Mouse (Mus musculus) naive thymus-derived CD4-positive, alpha-beta T cell, adult 2 months (primary cell): ENCODE measurements around the gene Dnah7a.
"Not testable (repeated sequence)": the region's sequence is repeated elsewhere in the genome, so short reads cannot be mapped to it uniquely, and the experiment has no call there.

ENCODE experiments used
- DNase-seq: peaks from one replicate; pipeline ENCODE4 v3.0.0-alpha.2; 2011; ENCODE audit warnings: low read depth

Dnah7a gene

DNA sequence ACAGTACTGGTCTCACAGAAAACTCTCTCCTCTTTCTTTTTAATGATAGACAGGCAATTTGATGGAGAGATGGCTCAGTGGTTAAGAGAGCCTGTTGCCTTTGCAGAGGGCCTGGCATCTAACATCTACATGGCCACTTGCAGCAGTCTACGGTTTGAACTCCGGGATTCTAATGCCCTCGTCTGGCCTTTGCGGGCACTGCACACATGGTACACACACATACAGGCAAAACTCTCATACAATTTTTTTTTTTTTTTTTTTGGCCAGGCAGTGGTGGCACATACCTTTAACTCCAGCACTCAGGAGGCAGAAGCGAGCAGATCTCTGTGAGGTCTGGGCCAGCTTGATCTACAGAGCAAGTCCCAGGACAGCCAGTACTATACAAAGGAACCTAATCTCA, 2.4 kb downstream of the Dnah7a start:
- DNase-seq = no peak

DNA sequence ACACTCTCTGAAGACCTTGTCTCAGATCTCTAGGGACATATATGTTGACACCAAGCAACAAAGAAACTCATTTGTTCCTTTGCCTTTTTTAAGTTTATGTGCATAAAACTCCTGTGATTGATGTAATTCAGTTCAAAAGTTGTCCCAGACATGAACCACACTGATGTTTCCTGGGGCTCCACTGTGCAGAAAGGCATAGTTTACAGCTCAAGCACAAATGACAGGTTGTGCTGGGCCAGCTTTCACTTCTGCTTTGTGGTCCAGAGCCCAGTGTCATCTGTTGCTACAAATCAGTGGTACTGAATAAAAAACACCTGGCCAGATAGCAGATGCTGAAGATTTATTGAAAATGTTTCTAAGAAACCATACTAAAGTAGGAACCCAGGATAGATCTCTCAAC, 42.3 kb downstream of the Dnah7a start:
- DNase-seq = not testable (repeated sequence)

DNA sequence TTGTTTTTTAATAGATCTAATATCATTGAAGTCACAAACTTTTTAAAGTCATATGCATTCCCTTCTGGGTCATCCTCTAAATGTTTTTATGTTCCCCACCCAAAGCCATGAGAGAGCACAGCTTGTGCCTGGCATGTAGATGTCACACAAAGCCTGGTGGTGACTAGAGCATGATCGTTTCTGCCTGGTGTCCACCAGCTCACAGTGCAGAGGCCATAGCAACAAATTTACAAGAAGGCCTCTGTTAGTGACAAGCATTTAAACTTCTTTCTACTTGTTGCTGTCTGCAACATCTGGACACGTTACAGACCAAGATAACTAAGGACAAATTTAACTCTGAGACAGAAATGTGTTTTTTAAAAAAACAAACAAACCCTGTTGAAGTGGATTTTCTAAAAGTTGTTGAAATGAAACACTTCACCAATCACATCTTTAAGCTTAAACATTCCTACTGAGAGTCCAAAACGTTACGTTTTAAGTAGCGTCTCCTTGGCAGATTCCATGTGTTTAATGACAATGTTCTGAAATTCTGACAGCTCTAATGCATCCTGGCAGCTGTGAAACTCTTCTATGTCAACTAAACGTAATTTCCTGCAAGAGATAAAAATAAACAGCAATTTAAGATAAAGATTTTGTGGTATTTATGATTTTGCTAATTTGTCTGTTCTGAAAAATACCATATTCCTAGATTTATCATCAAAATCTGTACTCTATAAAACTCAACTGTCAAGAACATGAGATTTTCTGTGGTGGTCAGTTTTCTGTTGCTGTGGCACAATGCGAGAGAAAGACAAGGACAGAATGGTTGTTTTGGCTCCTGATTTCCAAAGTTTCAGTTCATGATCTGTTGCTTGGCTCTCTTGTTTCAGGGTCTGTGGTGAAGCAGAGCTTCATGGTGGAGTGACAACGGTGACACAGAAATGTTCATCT, 66.5 kb downstream of the Dnah7a start:
- no peak for DNase-seq

DNA sequence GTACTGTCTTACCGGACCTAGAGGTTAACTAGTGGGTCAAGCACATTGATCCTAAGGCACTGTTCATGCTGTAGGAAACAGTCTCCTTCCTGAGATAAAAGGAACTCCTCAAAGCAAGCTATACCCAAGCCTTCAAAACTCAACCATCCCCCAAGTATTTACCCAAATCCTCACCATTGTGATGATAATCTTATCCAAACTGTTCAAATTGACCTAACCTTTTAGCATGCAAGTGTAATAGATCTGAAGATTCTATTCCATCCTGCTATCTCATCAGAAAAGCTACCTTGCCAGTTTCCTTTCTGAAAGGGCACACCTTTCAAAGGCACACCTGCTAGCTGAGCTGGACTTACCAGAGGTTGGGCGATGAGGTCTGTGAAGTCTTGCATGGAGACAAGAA, 70.9 kb downstream of the Dnah7a start:
- not testable (repeated sequence) for DNase-seq

DNA sequence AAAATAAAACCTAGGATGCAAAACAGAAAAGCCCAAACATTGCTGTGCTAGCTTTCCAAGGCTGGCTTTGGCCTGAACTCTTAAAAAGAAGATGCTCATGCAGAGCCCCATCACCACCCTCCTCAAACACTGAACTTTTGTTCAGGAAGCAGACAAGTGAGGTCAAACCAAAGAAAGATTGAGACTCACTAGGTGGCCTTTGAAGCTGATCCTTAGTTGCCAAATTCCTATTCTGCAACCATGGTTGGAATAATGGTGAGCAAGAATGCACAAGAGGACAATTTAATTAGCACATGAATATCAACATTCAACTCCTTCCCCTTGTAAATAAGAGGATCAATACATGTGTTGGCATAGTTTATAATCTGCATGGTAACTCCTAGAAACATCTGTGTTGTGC, 74.5 kb downstream of the Dnah7a start:
- not testable (repeated sequence) for DNase-seq

DNA sequence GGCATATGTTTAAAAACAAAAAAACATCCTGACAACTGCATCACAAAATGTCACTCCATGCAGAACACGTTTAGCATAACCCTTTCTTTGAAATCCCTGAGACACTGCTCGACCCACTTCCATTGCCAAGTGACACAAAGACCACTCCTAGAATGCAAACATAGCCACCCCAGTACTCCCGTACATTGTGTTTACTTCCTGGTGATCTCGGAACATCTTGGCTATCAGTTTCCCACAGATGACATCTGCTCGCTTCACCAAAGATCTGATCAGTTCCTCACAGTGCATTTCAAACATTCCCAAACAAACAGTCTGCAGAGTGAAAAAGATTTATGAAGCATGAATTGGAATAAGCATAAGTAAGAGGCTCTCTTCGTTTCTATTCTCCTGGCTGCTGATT, 76.6 kb downstream of the Dnah7a start:
- DNase-seq = no peak

DNA sequence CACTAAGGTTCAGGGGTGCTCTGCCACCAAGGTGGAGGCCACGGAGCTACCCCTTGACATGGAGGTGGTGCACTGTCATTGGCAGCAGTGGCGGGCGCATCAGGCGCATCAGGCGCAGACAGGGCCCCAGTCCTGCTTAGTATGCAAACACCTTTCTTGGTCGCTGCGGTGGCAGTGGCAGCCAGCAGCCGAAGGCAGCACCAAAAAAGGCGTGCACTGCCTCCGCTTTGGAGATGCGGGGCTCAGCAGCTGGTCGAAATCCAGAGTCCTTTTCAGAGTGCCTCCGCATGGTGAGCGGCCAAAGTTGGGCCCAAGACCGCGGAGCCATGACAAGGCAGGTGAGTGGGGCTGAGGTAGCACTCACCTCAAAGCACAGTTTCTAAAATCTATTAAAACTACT, 93.1 kb downstream of the Dnah7a start:
- no peak for DNase-seq

DNA sequence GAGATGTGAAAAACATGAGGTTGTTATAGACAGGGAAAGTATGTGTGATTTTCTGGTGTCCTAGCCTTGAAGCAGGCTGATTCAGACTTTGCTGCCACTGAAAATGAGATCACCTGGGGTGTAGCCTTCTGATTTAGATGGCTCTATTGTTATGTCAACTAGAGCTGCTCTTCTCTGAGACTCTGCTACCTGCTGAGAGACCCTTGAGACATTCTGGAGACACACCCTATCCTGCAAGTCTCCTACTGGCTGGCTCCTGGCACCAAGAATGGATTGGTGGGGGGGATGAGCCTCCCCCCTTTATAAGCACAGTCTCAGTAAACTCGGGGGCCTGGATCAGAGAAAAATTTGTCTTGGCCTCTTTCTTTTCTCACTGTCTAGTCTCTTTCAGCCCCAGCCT, 125.3 kb downstream of the Dnah7a start:
- not testable (repeated sequence) for DNase-seq

DNA sequence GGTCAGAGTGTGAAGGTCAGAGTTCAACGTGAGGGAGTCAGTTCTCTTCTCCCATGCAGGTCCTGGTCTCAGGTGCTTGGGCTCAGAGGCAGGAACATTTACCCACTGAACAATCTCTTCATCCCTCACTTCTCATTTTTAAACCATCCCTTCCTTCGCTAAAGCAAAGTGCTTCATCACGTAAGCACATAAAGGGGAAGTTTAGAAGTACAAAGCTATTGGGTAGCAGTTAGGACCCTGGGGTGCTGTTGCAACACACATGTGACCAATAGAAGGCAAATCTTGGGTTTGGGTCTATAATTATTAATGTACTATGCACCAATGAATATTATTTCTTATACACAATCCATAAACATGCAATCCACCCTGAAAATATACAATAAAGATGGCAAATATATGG, 148.7 kb downstream of the Dnah7a start:
- DNase-seq = not testable (repeated sequence)

DNA sequence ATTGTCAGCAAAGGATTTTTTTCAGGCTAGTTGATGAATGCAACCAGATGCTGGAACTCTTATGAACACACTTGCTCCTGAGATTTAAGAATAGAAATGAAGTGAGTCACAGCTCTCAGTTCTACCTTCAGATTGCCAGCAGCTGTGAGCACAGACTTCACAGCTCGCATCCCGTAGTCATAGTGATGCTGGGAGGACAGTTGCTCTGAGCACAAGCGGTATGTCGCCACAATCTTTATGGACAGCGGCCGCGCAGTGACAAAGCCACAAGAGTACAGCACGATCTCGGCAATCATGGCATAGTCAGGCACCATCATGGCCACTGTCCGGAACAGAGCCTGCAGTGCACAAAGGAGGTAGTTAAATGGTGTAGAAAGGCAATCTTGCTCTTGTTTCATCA, 159.6 kb downstream of the Dnah7a start:
- DNase-seq = not testable (repeated sequence)

DNA sequence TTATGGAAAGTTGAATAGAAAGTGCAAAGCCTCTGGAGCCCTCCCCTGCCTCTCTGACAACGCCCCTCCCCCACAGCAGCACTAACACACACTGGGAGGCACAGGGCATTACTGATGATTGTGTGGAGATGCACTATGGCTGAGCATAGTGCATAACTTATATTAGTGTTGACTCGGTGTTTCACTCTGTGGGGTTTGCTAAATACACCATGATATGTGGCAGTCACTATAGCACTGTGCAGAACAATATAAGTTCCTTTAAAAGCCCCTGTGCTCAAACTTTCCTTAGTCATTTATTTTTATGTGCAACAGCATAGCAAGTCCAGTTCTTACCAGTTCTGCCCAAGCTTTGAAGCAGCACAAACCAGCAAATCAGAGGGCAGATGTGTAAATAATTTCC, 168.2 kb downstream of the Dnah7a start:
- DNase-seq = not testable (repeated sequence)

DNA sequence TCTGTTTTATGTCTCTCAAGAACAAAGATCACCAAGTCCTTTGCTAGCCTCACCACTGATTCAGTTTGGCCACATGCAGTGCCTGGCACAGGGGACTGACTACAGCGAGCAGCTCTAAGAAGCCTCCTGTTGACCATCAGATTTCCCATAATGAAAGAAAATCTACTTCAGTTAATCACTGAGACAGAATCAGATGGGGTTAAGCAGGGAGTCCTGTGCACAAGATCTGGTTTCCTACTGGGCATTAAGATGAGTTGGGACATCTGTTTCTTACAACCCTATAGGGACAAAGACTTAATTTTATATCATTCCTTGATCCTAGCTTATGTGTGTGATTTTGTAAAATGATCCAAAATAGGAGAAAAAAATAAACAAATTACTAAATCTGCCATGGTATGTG, 171.8 kb downstream of the Dnah7a start:
- DNase-seq = not testable (repeated sequence)

DNA sequence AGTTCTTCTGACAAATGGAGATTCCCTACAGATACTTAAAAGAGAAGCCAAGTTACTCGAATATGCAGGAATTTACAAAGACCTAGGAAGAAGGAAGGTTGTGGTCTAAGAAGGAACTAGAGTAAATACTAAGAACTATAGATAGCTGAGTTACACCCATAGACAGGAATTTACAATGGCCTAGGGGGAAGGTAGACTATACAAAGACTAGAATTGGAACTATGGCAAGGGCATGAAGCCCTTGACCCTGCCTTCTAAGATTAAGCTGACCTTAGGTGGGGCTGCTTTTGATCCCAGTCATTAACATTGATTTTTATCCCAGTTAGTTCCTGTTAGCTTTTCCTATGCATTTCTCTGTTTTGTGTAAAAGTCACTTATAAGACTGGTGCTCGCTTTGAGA, 180.6 kb downstream of the Dnah7a start:
- not testable (repeated sequence) for DNase-seq

DNA sequence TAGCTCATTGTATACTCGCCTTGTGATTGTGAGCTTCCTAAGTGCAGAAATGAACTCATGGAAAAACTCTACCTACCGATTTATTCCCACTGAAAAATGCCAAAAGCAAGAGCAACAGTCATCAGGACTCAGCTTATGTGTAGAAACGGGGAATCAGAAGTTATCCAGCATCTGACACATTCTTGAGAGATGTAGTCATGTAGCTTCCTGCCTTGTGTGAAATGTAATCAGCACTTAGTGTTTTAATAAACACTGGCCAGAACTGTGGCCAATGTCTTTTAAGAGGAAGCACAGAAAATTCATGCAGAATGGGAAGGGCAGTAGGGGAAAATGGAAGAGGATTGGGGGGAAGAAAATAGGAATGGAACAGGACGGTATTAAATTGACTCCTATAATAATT, 232.9 kb downstream of the Dnah7a start:
- DNase-seq = no peak

DNA sequence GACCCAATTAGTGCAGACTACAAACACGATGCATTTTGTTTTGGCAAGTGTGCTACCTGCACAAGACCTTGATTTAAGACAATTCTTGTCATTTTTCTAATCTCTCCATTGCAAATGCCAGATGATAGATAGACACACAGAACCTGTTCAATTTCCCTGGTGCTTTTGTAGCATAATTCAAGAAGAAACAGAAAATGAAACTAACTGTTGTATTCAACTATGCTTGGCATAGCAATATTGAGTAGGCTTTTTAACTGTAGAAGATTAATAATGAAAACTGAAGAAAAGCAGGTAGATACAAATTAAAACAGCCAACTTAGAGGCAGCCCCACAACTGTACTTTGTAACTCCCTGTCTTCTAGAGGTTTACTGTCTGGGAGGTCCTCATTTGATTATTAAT, 234.5 kb downstream of the Dnah7a start:
- DNase-seq = not testable (repeated sequence)

DNA sequence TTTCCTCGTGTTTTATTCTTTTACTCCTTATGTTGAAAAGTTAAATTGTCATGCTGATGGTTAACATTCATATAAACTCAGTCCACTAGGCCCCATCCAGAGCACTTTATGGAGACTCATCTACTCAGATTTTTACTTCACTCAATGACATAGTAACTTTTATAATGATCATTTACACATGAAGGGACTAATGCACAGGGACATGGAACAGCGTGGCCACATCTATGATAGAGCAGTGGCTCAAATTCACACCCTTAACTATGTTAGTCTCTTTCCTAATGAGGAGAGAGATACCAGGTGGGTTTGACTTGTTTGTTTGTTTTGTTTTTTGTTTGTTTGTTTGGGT, 239.3 kb downstream of the Dnah7a start:
- DNase-seq = no peak

DNA sequence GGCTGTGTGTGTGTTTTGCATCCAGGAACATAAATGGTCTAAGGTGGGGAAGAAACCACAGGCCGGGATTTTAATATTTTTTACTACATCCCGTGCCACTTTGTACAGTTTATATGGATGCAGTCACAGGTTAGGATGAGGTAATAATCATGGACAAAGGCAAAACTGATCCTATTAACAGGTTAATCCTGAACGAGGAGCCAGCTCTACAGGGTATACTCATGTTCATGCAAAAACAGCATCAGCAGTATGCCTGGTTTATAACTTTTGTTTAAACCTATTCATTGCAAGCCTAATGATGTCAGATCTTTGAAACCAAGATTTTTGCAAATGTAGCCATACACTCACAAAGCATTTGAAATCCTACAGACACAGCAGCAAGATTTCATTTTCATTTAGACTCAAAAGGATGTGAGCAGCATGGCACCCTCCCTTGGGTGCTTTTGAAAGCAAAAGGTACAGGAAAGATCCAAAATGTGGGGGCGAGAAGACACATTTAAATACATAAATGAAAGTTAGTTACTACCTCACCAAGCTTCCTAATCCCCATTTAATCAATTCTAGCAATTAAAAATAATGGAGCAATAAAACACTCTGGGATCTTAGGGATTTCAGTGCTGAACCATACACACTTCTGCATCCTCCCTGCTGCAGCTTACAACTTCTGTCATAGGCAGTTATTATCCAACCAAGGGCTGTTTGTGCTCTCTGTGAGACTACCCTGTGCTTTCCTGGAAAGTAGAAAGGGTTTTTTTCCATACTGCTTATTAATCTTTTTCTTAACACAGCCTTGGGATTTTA, 239.9 kb downstream of the Dnah7a start:
- not testable (repeated sequence) for DNase-seq

DNA sequence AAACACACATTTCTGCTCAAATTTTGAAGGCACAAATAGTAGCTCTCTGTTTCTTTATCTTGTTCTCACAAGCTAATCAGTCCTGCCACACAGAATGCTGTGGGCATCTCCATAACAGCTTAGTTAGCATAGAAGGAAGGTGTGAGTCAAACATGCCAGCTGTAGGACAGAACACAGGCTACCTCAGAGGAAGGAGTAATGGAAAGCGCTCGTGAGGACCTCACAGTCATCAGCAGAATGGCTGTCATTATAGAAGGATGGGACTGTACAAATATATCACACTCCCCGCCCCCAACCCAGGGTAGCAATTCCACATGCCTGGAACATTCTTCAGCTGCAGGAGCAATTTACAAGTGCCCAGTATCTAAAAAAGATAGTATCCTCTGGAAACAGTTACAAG, 267.4 kb downstream of the Dnah7a start:
- DNase-seq = not testable (repeated sequence)

DNA sequence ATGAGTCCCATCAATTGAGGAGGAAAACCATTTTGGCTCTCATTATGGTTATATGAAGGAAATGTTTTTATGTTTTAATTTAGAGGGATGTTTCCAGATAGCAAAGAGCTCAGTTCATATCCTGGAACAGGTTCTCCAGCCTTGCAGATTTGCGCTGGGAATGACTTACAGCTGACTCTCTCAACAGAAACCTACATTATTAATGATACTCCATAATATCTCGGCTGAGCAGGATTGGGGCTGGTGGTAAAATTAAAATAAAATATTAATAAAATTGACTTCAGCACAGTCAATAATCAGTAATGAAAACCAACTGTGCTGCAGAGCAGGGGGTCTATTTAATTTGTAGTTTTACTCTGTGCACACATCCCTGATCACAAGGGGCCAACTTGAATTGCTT, 274.2 kb downstream of the Dnah7a start:
- not testable (repeated sequence) for DNase-seq

DNA sequence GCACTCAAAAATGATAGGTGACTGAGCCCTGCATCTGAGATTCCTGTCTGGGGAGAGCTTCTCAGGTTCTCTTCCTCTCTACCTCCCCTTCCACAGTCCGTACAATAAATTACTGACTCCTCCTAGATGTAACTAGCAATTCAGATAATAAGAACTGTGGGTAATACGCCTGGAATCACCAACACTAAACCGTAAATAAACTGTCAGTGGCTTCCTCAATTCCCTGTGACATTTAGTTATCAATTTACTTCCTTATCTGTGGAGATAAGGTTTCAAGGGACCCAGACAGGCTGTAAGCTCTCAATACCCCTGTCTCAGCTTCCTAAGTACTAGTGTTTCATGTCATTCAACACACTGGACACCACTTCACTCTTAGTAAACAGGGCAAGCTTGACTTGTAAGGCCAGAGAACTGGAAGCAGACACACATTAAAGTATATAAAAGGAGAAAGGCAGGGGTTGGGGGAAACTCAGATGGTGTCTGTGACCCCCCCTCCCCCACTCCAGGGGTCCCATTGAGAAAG, 300.7 kb downstream of the Dnah7a start:
- no peak for DNase-seq

DNA sequence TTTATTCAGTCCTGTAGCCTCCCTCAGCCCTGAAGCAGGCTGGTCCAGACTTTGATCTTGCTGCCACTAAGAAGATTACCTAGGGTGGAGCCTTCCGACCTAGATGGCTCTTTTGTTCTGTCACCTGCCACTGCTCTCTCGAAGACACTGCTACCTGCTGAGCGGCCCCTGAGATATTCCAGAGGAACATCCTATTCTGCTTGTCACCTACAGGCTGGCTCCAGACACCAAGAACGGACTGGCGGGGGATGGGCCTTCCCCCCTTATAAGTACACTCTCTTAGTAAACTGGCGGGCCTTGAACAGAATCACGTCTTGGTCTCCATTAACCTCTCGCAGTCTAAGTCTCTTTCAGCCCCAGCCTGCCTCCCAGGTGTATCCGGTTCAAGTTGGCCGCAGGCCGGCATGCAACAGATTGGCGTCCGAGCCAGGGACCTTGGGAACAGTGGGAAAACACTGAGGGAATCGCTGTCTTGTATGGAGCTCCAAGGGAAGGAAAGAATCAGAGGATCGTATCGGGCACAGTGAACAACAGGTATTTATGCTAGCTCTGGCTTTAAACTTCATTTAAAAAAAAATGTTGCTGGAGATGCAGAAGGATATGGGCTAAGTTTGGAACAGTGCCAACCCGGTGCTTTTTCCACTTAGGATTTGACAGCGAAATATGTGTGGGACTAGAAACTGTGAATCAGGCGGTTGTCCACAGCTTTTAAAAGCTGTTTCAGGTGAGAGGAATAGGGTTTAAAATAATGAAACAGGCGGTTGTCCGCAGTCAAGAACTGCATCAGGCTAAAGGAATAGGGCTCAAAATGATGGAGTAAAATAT, 312.4 kb downstream of the Dnah7a start:
- DNase-seq = not testable (repeated sequence)

DNA sequence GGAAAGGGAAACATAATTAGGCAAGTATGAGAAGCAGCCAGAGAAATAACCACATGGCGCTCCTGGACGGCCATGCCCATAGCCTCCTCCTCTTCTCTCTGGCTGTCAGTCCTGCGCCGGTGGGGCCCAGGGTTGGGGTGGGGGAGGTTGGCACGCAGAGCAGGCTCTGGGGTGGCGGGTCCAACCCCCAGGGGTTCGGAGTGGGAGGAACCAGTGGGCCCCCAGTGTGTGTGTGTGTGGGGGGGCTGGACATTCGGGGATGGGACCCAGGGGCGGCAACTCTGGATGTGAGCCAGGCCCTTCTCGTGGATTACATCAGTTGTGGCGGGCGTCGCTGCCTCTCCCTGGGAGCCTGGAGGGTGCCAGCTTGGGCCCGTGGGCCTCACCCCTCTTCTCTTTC, 317.8 kb downstream of the Dnah7a start:
- no peak for DNase-seq
